Mouse (Mus musculus) limb, embryonic 10.5 days (tissue): ENCODE results near the gene Bcl2l11. TPM values are rescaled to one million over a fixed set of nuclear protein-coding genes. Genes with fewer than 3 reads are reported as not detected.
A peak's percentile ranks its signal among the peaks of the same experiment; 100 is the strongest.

Experiments
- DNase-seq: peaks from one replicate; pipeline ENCODE4 v3.0.0-alpha.2; 2017; ENCODE audit warnings: low spot score
- H3K27ac ChIP-seq: fragments of 300-500 bp; sonication (generic); 2 replicates; pipeline ENCODE4 v1.5.1; 2016; ENCODE audit warnings: mild to moderate bottlenecking
- H3K27me3 ChIP-seq: fragments of 300-500 bp; sonication (generic); 2 replicates; pipeline ENCODE4 v1.6.1; 2016; ENCODE audit warnings: low read depth, mild to moderate bottlenecking; ENCODE audit not compliant: poor library complexity, severe bottlenecking
- H3K36me3 ChIP-seq: fragments of 300-500 bp; sonication (generic); 2 replicates; pipeline ENCODE4 v1.6.1; 2016; ENCODE audit warnings: mild to moderate bottlenecking, moderate library complexity
- H3K4me1 ChIP-seq: fragments of 300-500 bp; sonication (generic); 2 replicates; pipeline ENCODE4 v1.6.1; 2016
- H3K4me3 ChIP-seq: fragments of 300-500 bp; sonication (generic); 2 replicates; pipeline ENCODE4 v1.5.1; 2016; ENCODE audit warnings: mild to moderate bottlenecking, moderate library complexity
- H3K9me3 ChIP-seq: fragments of 300-500 bp; sonication (generic); replicated peaks from 2 replicates; pipeline ENCODE4 v1.6.1; 2016; ENCODE audit warnings: mild to moderate bottlenecking
- WGBS: fragments of 180-500 bp; shearing (Covaris S2); methylation state at CpG from one replicate; pipeline ENCODE4 v1.1.7; 2016; 5-methylcytosine and 5-hydroxymethylcytosine counted together
- polyA plus RNA-seq: library from polyadenylated mRNA; unstranded; fragments of >200 nt; fragmentation: Nextera tagmentation; extraction: Ambion mirVana; gene quantifications from 2 replicates; pipeline ENCODE4 v1.2.1, GENCODE M21; 2016

The Bcl2l11 gene
- polyA plus RNA-seq, result 28.4 and 35.9 TPM in 2 replicates

- Histone ChIP-seq H3K27me3 (peaks cover 37% of the 10 kb centered on the region), H3K4me3 (peak within 1 kb of the TSS; percentile 86), H3K9me3 (no peaks in the 10 kb centered on the region), H3K36me3 (peaks cover 19% of the 10 kb centered on the region), H3K4me1 (peaks cover 69% of the 10 kb centered on the region), H3K27ac (peak within 1 kb of the TSS; percentile 97)
- under 1% methylated on average over 75 of the region's 76 CpGs for WGBS
- DNase-seq, result peak; percentile 98
These were observed at the start of gene Bcl2l11 for GRCm38 (mm10) chr2:128125635-128126470. Gene Bcl2l11, plus strand, starts transcription at chr2:128126038.

GRCm38 (mm10) chr2:128076936-128077335 is 48.9 kb upstream of the Bcl2l11 start:
- peak; percentile 20 for DNase-seq
- H3K27ac ChIP-seq, result no peak overlapping the region
- H3K36me3 ChIP-seq, result no peaks in the 10 kb centered on the region
- no peak overlapping the region for H3K4me3 ChIP-seq
- no peaks in the 10 kb centered on the region for H3K27me3 ChIP-seq
- peaks cover 11% of the 10 kb centered on the region for H3K4me1 ChIP-seq
- no peaks in the 10 kb centered on the region for H3K9me3 ChIP-seq
- WGBS, result 82% methylated on average over 4 of the region's 4 CpGs

- H3K4me3 ChIP-seq, result no peak overlapping the region
- H3K36me3 ChIP-seq, result no peaks in the 10 kb centered on the region
- 46% methylated on average over 5 of the region's 5 CpGs for WGBS
- H3K27me3 ChIP-seq, result no peaks in the 10 kb centered on the region
- no peaks in the 10 kb centered on the region for H3K9me3 ChIP-seq
- H3K27ac ChIP-seq, result no peak overlapping the region
- peak; percentile 41 for DNase-seq
- H3K4me1 ChIP-seq, result peaks cover 11% of the 10 kb centered on the region
These were observed 47.0 kb upstream of the Bcl2l11 start for GRCm38 (mm10) chr2:128078859-128079258.

- H3K9me3 ChIP-seq, result no peaks in the 10 kb centered on the region
- no peak overlapping the region for H3K4me3 ChIP-seq
- no peaks in the 10 kb centered on the region for H3K27me3 ChIP-seq
- H3K36me3 ChIP-seq, result no peaks in the 10 kb centered on the region
- DNase-seq, result peak; percentile 10
- H3K4me1 ChIP-seq, result peaks cover 11% of the 10 kb centered on the region
- WGBS, result 76% methylated on average over 6 of the region's 6 CpGs
- H3K27ac ChIP-seq, result no peak overlapping the region
These were observed 46.5 kb upstream of the Bcl2l11 start for GRCm38 (mm10) chr2:128079316-128079715.

GRCm38 (mm10) chr2:128083844-128084243 is 42.0 kb upstream of the Bcl2l11 start:
- DNase-seq, result no peak
- H3K4me3 ChIP-seq, result no peak overlapping the region
- H3K4me1 ChIP-seq, result peaks cover 18% of the 10 kb centered on the region
- H3K36me3 ChIP-seq, result no peaks in the 10 kb centered on the region
- no peaks in the 10 kb centered on the region for H3K27me3 ChIP-seq
- no peak overlapping the region for H3K27ac ChIP-seq
- no peaks in the 10 kb centered on the region for H3K9me3 ChIP-seq
- WGBS, result 26% methylated on average over 3 of the region's 3 CpGs

- Histone ChIP-seq H3K27me3 (no peaks in the 10 kb centered on the region), H3K4me3 (no peak overlapping the region), H3K36me3 (no peaks in the 10 kb centered on the region), H3K4me1 (peaks cover 10% of the 10 kb centered on the region; the same call in 1 of the 2 replicates), H3K27ac (no peak overlapping the region), H3K9me3 (no peaks in the 10 kb centered on the region)
- no peak for DNase-seq
- WGBS, result 90% methylated on average over 5 of the region's 5 CpGs
These were observed 41.2 kb upstream of the Bcl2l11 start for GRCm38 (mm10) chr2:128084607-128085006.

- Histone ChIP-seq H3K36me3 (no peaks in the 10 kb centered on the region), H3K27ac (no peak overlapping the region), H3K27me3 (no peaks in the 10 kb centered on the region), H3K4me3 (no peak overlapping the region), H3K4me1 (peaks cover 10% of the 10 kb centered on the region; the same call in 1 of the 2 replicates), H3K9me3 (no peaks in the 10 kb centered on the region)
- WGBS, result 98% methylated on average over 1 of the region's 1 CpGs
- DNase-seq, result no peak
These were observed 40.4 kb upstream of the Bcl2l11 start for GRCm38 (mm10) chr2:128085481-128085880.

- 72% methylated on average over 14 of the region's 14 CpGs for WGBS
- peaks cover 10% of the 10 kb centered on the region; the same call in 1 of the 2 replicates for H3K4me1 ChIP-seq
- H3K27ac ChIP-seq, result no peak overlapping the region
- H3K27me3 ChIP-seq, result no peaks in the 10 kb centered on the region
- no peak overlapping the region for H3K4me3 ChIP-seq
- peak; percentile 22 for DNase-seq
- H3K36me3 ChIP-seq, result no peaks in the 10 kb centered on the region
- no peaks in the 10 kb centered on the region for H3K9me3 ChIP-seq
These were observed 39.4 kb upstream of the Bcl2l11 start for GRCm38 (mm10) chr2:128086301-128086886.

GRCm38 (mm10) chr2:128086996-128087526 is 38.8 kb upstream of the Bcl2l11 start:
- 90% methylated on average over 7 of the region's 7 CpGs for WGBS
- no peak overlapping the region for H3K4me3 ChIP-seq
- no peaks in the 10 kb centered on the region for H3K27me3 ChIP-seq
- no peaks in the 10 kb centered on the region for H3K9me3 ChIP-seq
- peaks cover 10% of the 10 kb centered on the region; the same call in 1 of the 2 replicates for H3K4me1 ChIP-seq
- no peak for DNase-seq
- H3K27ac ChIP-seq, result no peak overlapping the region
- H3K36me3 ChIP-seq, result no peaks in the 10 kb centered on the region

GRCm38 (mm10) chr2:128087798-128088545 is 37.9 kb upstream of the Bcl2l11 start:
- 86% methylated on average over 8 of the region's 8 CpGs for WGBS
- no peak overlapping the region for H3K27ac ChIP-seq
- no peaks in the 10 kb centered on the region for H3K27me3 ChIP-seq
- H3K4me3 ChIP-seq, result no peak overlapping the region
- no peaks in the 10 kb centered on the region for H3K9me3 ChIP-seq
- H3K4me1 ChIP-seq, result peaks cover 10% of the 10 kb centered on the region; the same call in 1 of the 2 replicates
- DNase-seq, result no peak
- H3K36me3 ChIP-seq, result no peaks in the 10 kb centered on the region

- Histone ChIP-seq H3K27me3 (no peaks in the 10 kb centered on the region), H3K27ac (no peak overlapping the region)
- WGBS, result 91% methylated on average over 6 of the region's 6 CpGs
These were observed 35.5 kb upstream of the Bcl2l11 start for GRCm38 (mm10) chr2:128090283-128090885.

More at GRCm38 (mm10) chr2:128090283-128090885, 35.5 kb upstream of the Bcl2l11 start:
- H3K9me3 ChIP-seq, result no peaks in the 10 kb centered on the region
- H3K36me3 ChIP-seq, result no peaks in the 10 kb centered on the region
- H3K4me3 ChIP-seq, result no peak overlapping the region
- no peak for DNase-seq
- peaks cover 10% of the 10 kb centered on the region; the same call in 1 of the 2 replicates for H3K4me1 ChIP-seq
